Mouse (Mus musculus) layer of hippocampus, adult 2 months (tissue): ENCODE results near the gene Cmah. TPM values are rescaled to one million over a fixed set of nuclear protein-coding genes. Genes with fewer than 3 reads are reported as not detected.
A peak's percentile ranks its signal among the peaks of the same experiment; 100 is the strongest.

Experiments used
- DNase-seq, 2 experiments: peaks; one replicate each; pipeline ENCODE4 v3.0.0; 2022; ENCODE audit warnings: low spot score in 2 of 2
- H3K27ac ChIP-seq: fragments of 200-600 bp; 2 replicates; pipeline ENCODE4 v1.8.1; 2022
- H3K4me3 ChIP-seq: fragments of 200-600 bp; 2 replicates; pipeline ENCODE4 v1.8.1; 2022; ENCODE audit warnings: mild to moderate bottlenecking
- CTCF ChIP-seq: fragments of 200-600 bp; conservative IDR thresholded peaks from 2 replicates; pipeline ENCODE4 v1.8.1; 2022; ENCODE audit warnings: antibody characterized with exemption, mild to moderate bottlenecking, moderate library complexity
- total RNA-seq, 2 experiments: library from RNA; stranded (reverse); gene quantifications; 2 replicates each; pipeline ENCODE4 v1.2.3; 2021

The Cmah gene
- total RNA-seq, 2 experiments from 2014 or later = 0.44 to 0.59 TPM

GRCm38 (mm10) chr13:24499505-24499904, 172.3 kb downstream of the Cmah start:
- H3K27ac ChIP-seq = no peak overlapping the region
- TF ChIP-seq CTCF = peak; percentile 79
- no peak overlapping the region for H3K4me3 ChIP-seq
- no peak for DNase-seq

GRCm38 (mm10) chr13:24501179-24501905, 174.1 kb downstream of the Cmah start:
- TF ChIP-seq CTCF = no peak
- Histone ChIP-seq H3K27ac (no peak overlapping the region), H3K4me3 (no peak overlapping the region)
- no peak for DNase-seq

GRCm38 (mm10) chr13:24501919-24502318, 174.7 kb downstream of the Cmah start:
- Histone ChIP-seq H3K4me3 (no peak overlapping the region), H3K27ac (no peak overlapping the region)
- DNase-seq = no peak
- no peak for TF ChIP-seq CTCF

GRCm38 (mm10) chr13:24505812-24506211, 178.6 kb downstream of the Cmah start:
- TF ChIP-seq CTCF = no peak

GRCm38 (mm10) chr13:24507156-24507555, 180.0 kb downstream of the Cmah start:
- no peak overlapping the region for H3K27ac ChIP-seq
- DNase-seq = no peak
- no peak overlapping the region for H3K4me3 ChIP-seq
- TF ChIP-seq CTCF = no peak

More at GRCm38 (mm10) chr13:24505812-24506211, 178.6 kb downstream of the Cmah start:
- H3K27ac ChIP-seq = no peak overlapping the region
- DNase-seq = no peak
- no peak overlapping the region for H3K4me3 ChIP-seq

GRCm38 (mm10) chr13:24508917-24509316, 181.7 kb downstream of the Cmah start:
- no peak for TF ChIP-seq CTCF

GRCm38 (mm10) chr13:24511367-24511766, 184.2 kb downstream of the Cmah start:
- no peak for TF ChIP-seq CTCF
- no peak for DNase-seq
- Histone ChIP-seq H3K4me3 (no peak overlapping the region), H3K27ac (no peak overlapping the region)

More at GRCm38 (mm10) chr13:24508917-24509316, 181.7 kb downstream of the Cmah start:
- no peak overlapping the region for H3K4me3 ChIP-seq
- no peak overlapping the region for H3K27ac ChIP-seq
- DNase-seq = no peak

GRCm38 (mm10) chr13:24511932-24512520, 184.8 kb downstream of the Cmah start:
- Histone ChIP-seq H3K4me3 (no peak overlapping the region), H3K27ac (no peak overlapping the region)
- no peak for TF ChIP-seq CTCF
- no peak for DNase-seq

- DNase-seq = no peak
- H3K27ac ChIP-seq = no peak overlapping the region
- no peak overlapping the region for H3K4me3 ChIP-seq
- no peak for TF ChIP-seq CTCF
These were observed 186.5 kb downstream of the Cmah start for GRCm38 (mm10) chr13:24513717-24514116.

GRCm38 (mm10) chr13:24515101-24515675, 188.0 kb downstream of the Cmah start:
- no peak for TF ChIP-seq CTCF
- no peak for DNase-seq

GRCm38 (mm10) chr13:24517757-24518156, 190.6 kb downstream of the Cmah start:
- Histone ChIP-seq H3K27ac (no peak overlapping the region), H3K4me3 (no peak overlapping the region)
- no peak for DNase-seq
- TF ChIP-seq CTCF = no peak

More at GRCm38 (mm10) chr13:24515101-24515675, 188.0 kb downstream of the Cmah start:
- Histone ChIP-seq H3K27ac (no peak overlapping the region), H3K4me3 (no peak overlapping the region)

GRCm38 (mm10) chr13:24518887-24519286, 191.7 kb downstream of the Cmah start:
- peak; percentile 84 for TF ChIP-seq CTCF
- peak in 1 of 2 experiments; percentile 59 for DNase-seq
- Histone ChIP-seq H3K4me3 (no peak overlapping the region), H3K27ac (no peak overlapping the region)

- DNase-seq = peak in 1 of 2 experiments; percentile 26
- no peak overlapping the region for H3K27ac ChIP-seq
- no peak for TF ChIP-seq CTCF
- H3K4me3 ChIP-seq = no peak overlapping the region
These were observed 192.9 kb downstream of the Cmah start for GRCm38 (mm10) chr13:24519976-24520647.
